Mouse (Mus musculus): ENCODE data around the gene Crebzf.

The Crebzf gene

DNA sequence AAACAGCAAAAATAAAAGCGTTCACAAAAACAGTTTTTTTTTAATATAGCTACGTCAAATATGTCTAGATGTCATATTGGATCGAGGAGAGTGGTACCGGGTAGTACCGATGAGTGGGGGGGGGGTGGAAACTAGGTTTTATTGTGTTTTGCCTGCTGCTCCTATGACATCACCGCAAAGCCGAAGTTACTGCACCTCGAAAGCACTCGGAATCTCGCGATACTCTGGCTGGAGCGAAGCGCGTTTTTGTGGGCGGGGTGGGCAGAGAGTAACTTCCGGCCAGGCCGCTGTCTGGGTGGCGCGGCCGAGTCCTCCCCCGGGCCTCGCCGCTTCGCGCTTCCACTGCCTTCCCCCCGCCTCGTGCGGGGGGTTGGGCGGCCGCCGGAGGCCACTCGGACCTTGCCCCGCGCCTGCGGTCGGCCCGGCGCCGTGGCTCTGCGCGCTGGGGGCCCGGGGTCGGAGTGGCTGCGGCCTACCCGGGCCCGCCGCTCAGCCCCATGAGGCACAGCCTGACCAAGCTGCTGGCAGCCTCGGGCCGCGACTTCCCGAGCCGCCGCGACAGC, at the start of gene Crebzf:
TSS of gene Crebzf (plus strand) at position 212 of the 563 bp plus-strand sequence.
- peak; percentile 98 for DNase-seq (ENCODE audit: low spot score)

DNA sequence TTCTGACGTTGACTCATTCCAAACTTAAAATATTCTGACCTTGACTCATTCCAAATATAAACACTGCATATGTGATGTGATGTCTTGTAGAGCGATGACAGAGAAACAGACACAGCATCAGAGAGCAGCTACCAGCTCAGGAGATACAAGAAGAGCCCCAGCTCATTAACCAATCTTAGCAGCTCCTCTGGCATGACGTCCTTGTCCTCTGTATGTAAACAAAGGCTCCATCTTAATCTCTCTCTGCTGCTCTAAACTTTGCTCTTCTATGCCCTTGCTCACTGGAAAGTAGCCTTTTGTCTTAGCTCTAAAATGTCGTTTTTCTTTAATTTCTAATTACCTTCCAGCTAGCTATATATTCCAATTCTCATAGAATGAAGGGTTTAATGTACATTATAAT, 47.5 kb upstream of the Crebzf start:
- no peak for DNase-seq (ENCODE audit: low spot score)

GRCm38 (mm10) chr7:90395928-90396327, 46.6 kb upstream of the Crebzf start:
- no peak for DNase-seq (ENCODE audit: low spot score)

DNA sequence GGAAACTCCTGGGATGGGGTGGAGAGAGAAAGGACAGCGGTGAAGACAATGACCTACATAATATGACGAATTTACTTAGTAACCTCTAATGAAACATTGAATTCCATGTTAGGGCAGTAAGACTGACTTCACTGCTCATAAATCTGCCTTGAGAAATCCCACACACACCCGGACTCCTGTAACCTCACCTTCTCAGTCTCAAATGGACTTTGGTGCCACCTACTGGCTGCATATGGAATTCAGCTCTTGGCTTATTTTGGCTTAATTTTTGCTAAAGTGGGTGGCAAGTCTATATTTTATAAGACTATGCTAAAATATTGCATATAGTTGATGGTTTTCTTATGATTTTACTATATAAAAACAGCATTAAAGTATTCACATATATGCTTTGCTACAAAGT, 32.6 kb upstream of the Crebzf start:
- DNase-seq (ENCODE audit: low spot score), result peak; percentile 71

GRCm38 (mm10) chr7:90426020-90427001, 16.2 kb upstream of the Crebzf start, which contains the start of gene Ccdc89:
Gene Ccdc89, plus strand, starts transcription at chr7:90426577.
- peak; percentile 87 for DNase-seq (ENCODE audit: low spot score)

DNA sequence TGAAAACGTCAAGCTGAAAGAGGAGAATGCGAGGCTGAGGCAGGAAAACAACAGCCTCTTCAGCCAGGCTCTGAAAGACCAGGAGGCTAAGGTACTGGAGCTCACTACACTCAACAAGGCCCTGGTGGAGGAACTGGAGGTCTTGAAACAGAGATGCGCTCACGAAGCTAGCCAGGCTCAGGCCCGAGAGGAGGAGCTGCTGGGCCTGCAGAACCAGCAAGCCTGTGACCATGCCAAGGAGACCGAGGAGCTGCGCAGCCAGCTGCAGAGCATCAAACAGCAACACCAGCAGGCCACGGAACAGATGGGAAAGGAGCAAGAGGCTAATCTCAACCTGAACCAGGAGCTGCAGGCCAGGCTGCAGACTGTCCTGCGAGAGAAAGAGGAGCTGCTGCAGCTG, 15.5 kb upstream of the Crebzf start:
- no peak for DNase-seq (ENCODE audit: low spot score)

DNA sequence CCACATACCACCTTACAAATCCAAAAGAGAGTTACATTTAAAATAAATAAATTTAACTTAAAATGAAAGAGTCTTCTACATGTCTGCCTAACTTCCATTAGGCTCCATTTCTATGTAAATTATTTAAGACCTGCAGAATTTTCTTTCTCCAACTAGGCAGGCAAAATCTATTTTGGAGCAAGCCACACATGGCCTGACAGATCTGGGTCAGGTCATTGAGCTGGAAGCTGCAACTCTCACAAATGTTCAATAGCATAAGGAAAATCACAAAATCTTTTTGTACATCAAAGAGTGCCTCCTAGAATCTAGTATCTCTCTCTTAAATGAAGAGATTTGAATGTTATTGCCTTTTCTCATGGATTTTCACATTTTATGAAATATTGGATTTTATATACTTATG, 10.3 kb upstream of the Crebzf start:
- DNase-seq (ENCODE audit: low spot score), result no peak

GRCm38 (mm10) chr7:90440044-90440443, 2.5 kb upstream of the Crebzf start:
- DNase-seq (ENCODE audit: low spot score), result no peak

GRCm38 (mm10) chr7:90442070-90442469, 459 bp upstream of the Crebzf start:
- DNase-seq (ENCODE audit: low spot score), result no peak

DNA sequence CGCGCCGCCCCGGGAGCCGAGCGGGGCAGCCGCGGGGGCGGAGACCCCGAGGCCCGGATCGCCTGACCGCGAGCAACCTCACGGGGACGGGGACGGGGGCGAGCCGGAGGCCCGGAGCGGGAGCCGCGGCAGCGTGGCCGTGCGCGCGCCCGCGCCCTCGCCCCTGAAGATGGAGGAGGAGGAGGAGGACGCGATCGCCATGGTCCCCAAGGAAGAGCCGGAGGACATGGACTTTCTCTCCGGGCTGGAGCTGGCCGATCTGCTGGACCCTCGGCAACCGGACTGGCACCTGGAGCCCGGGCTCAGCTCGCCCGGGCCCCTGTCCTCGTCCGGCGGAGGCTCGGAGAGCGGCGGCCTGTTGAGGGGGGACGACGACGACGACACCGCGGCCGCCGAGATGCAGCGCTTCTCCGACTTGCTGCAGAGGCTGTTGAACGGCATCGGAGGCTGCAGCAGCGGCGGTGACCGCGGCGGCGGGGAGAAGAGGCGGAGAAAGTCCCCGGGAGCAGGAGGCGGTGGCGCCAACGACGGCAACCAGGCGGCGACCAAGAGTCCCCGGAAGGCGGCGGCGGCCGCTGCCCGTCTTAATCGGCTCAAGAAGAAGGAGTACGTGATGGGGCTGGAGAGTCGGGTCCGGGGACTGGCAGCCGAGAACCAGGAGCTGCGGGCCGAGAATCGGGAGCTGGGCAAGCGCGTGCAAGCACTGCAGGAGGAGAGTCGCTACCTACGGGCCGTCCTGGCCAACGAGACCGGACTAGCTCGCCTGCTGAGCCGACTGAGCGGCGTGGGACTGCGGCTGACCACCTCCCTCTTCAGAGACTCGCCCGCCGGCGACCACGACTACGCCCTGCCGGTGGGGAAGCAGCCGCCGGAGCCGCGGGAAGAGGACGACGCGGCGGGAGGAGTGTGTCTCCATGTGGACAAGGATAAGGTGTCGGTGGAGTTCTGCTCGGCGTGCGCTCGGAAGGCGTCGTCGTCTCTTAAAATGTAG, 867 bp downstream of the Crebzf start:
- peak; percentile 70 for DNase-seq (ENCODE audit: low spot score)

DNA sequence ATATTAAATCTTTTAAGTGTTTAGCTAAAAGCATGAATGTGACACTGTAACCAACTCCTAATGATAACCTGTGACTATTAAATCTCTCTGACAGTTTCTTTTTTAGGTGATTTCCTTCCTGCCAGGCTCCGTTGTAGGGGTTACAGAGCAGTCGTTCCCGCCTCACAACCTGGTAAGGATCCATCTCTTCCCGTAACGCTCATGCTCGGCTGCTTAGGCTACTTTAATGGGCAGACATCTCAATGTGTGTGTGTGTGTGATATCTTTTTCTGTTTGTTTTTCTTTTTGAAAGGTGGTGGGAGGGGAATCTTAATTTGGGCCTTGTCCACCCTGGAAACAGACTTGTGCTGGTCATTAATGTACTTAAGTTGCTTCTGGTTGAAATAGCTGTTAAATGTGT, 1.7 kb downstream of the Crebzf start:
- peak; percentile 25 for DNase-seq (ENCODE audit: low spot score)

DNA sequence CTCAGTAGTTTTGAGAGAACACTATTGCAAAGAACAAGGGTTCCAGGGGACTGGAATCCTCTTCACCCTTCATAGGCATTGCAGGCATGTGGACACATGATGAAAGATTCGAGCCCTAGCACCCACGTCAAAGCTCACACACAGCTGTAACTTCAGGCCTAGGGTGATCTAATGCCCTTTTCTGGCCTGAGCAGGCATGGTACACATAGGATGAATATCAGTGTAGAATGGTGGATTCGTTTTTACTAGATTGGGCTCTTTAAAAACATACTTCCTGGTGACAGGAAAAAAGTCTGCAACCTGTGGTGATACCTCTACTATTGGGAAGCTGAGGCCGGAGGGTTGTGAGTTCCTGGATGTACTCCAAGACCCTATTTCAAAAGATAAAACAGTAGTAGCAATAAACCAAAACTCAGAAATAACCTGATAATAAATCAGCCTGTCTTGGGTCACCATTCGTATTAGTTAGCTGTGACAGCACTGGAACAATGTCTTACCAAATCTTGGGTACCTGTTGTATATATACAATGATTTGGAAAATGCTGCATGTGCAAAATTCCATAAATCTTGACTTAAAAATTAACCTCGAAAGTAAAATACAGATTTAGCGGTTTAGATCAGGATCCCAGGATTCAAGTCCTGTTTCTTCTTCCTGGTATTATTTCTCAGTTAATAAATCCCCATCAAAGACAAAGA, 13.8 kb downstream of the Crebzf start:
- no peak for DNase-seq (ENCODE audit: low spot score)

DNA sequence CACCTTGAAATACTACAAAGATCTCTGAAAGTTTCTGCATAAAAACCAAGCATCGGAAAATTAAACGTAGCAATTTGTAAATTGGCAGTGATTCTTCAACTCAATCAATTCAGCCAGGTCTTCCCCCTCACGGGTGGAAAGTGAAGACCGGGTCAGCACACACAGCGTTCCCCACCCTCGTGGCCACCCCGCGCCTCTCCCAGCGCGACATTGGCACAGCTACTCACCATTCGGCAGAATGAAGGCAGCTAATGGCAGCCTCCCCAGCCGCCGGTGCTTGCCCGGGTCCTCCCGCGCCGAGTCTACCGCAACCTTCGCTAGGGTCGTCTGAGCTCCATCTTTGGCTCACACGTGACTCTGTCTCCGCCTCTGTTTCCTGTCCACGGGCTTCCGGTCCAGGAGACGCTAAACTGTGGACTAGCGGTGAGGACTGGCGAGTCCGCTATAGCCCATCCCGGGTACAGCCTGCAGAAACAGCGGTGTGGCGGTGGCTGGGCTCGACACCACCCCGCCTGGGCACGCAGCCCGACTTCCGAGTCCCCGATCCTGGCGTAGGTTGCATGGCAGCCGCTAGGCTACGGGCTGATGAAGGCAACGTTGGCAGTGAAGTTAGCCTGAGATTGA, 14.4 kb downstream of the Crebzf start, which contains the start of gene Tmem126a:
TSS of gene Tmem126a (minus strand) at position 385 of the 624 bp plus-strand sequence.
- DNase-seq (ENCODE audit: low spot score), result peak; percentile 93

GRCm38 (mm10) chr7:90457517-90457916, 15.0 kb downstream of the Crebzf start:
- DNase-seq (ENCODE audit: low spot score), result peak; percentile 40

- no peak for DNase-seq (ENCODE audit: low spot score)
Measured at GRCm38 (mm10) chr7:90460330-90460729, 17.8 kb downstream of the Crebzf start.

GRCm38 (mm10) chr7:90460930-90461329, 18.4 kb downstream of the Crebzf start:
- DNase-seq (ENCODE audit: low spot score), result peak; percentile 54

- DNase-seq (ENCODE audit: low spot score), result no peak
Measured at GRCm38 (mm10) chr7:90461441-90461840, 18.9 kb downstream of the Crebzf start.

- DNase-seq (ENCODE audit: low spot score), result no peak
Measured at GRCm38 (mm10) chr7:90473511-90473910, 31.0 kb downstream of the Crebzf start.

DNA sequence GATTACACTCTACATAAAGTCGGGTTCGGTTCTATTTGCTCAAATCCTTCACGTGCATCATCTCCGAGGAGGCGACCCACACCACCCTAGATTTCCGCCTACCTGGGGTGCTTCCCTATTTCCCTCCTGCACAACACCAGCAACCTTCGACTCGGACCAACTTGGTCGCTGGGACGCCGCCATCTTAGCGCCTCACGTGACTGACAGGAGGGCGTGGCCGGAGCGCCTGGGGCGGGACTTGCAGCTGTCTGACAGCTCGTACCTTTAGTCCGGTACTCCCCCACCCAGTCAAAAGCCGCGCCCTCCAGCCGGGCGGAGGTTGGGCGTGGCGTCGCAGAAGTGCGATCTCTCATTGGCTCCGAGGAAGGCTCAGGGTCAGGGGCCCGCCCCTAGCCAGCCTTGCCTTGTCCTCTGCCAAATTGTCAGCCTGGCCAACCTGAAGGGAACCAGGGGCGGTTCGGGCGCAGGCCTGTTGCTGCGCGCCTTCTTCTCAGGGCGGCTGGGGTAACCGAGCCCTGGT, 33.3 kb downstream of the Crebzf start, which contains the start of gene Tmem126b:
TSS of gene Tmem126b (minus strand) at position 209 of the 520 bp plus-strand sequence.
- peak; percentile 98 for DNase-seq (ENCODE audit: low spot score)

Data from embryo, embryonic 10 days (tissue).